Mouse (Mus musculus): ENCODE results near the gene Gsk3a. TPM values are rescaled to one million over a fixed set of nuclear protein-coding genes. Genes with fewer than 3 reads are reported as not detected.

Gsk3a gene
- polyA plus RNA-seq, 1 experiment from 2014 or later: 6.7 TPM

- Histone ChIP-seq H3K9me3 (replicated peaks; ENCODE audit: control insufficient read depth, low read length) (no peaks in the 10 kb centered on the region), H3K27ac (ENCODE audit: low read length) (peak overlapping the region; percentile 99), H3K36me3 (ENCODE audit: control insufficient read depth, insufficient read depth) (no peaks in the 10 kb centered on the region), H3K9ac (ENCODE audit: low read length) (peak overlapping the region; percentile 99), H3K4me2 (ENCODE audit: low read depth, low read length) (peak overlapping the region; percentile 98), H3K4me1 (ENCODE audit: control insufficient read depth, insufficient read depth, low read length) (peaks cover 33% of the 10 kb centered on the region), H3K27me3 (ENCODE audit: control insufficient read depth, insufficient read depth, low read length) (no peaks in the 10 kb centered on the region), H3K4me3 (ENCODE audit: low read length) (peak overlapping the region; percentile 100)
- WGBS: 6% methylated on average over 22 of the region's 22 CpGs
- peak; percentile 15; the same call in 1 of the 2 replicates for ATAC-seq (replicated peaks; ENCODE audit: extremely low read depth, insufficient read depth, low FRiP score)
Measured at GRCm38 (mm10) chr7:25251071-25251791, 13.6 kb upstream of the Gsk3a start.

- Histone ChIP-seq H3K4me1 (ENCODE audit: control insufficient read depth, insufficient read depth, low read length) (peaks cover 41% of the 10 kb centered on the region), H3K9me3 (replicated peaks; ENCODE audit: control insufficient read depth, low read length) (no peaks in the 10 kb centered on the region), H3K27me3 (ENCODE audit: control insufficient read depth, insufficient read depth, low read length) (no peaks in the 10 kb centered on the region), H3K9ac (ENCODE audit: low read length) (peak within 1 kb of the TSS; percentile 99), H3K4me3 (ENCODE audit: low read length) (peak within 1 kb of the TSS; percentile 100), H3K36me3 (ENCODE audit: control insufficient read depth, insufficient read depth) (peaks cover 2% of the 10 kb centered on the region; the same call in 1 of the 2 replicates), H3K27ac (ENCODE audit: low read length) (peak within 1 kb of the TSS; percentile 99), H3K4me2 (ENCODE audit: low read depth, low read length) (peak within 1 kb of the TSS; percentile 98)
- WGBS: under 1% methylated on average over 60 of the region's 81 CpGs
- peak; percentile 76 for ATAC-seq (replicated peaks; ENCODE audit: extremely low read depth, insufficient read depth, low FRiP score)
Measured at GRCm38 (mm10) chr7:25250141-25250972, 12.7 kb upstream of the Gsk3a start, which contains the start of gene Erf. Erf (minus strand) TSS chr7:25250761.

DNA sequence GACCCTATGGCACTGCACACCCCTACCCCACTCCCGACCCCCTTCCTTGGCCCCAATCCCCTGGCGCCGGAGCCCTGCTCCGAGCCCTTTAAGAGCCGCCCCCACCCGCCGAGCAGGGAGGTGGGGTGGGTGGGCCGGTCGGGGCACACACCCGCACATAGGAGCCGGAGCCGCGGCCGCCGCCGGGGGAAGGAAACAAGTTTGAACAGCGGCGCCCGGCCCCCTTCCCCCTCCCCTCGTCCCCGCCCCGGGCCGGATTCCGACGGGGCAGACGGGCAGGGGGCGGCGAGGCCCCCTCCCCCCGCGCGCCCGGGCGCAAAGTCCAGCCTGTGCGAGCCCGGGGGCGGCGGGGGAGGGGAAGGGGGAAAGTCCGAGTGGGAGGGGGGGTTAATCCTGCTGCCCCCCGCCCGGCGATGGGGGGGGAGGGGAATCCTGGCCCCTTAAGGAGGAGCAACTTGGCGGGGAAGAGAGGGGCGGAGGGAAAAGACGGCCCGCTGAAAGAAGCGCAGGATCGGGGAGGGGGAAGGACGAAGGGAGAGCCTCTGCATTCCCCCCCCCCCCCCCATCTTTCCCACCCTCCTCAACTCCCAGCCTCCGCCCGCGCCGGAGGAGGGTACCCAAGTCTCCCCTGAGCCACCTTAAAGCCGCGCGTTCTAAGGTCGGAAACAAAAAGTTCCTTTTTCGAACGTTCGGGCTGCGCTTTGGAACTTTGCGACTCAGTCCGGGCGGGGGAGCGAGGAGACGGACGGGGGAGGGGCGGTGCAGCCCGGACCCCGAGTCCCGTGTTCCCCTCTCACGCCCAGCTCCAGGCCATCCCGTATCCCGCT, 11.9 kb upstream of the Gsk3a start:
- Histone ChIP-seq H3K4me1 (ENCODE audit: control insufficient read depth, insufficient read depth, low read length) (peaks cover 41% of the 10 kb centered on the region), H3K4me3 (ENCODE audit: low read length) (peak overlapping the region; percentile 100), H3K27ac (ENCODE audit: low read length) (peak overlapping the region; percentile 99), H3K9me3 (replicated peaks; ENCODE audit: control insufficient read depth, low read length) (no peaks in the 10 kb centered on the region), H3K9ac (ENCODE audit: low read length) (peak overlapping the region; percentile 99), H3K4me2 (ENCODE audit: low read depth, low read length) (peak overlapping the region; percentile 98), H3K27me3 (ENCODE audit: control insufficient read depth, insufficient read depth, low read length) (no peaks in the 10 kb centered on the region), H3K36me3 (ENCODE audit: control insufficient read depth, insufficient read depth) (peaks cover 9% of the 10 kb centered on the region)
- ATAC-seq (replicated peaks; ENCODE audit: extremely low read depth, insufficient read depth, low FRiP score): peak; percentile 50
- 1% methylated on average over 60 of the region's 73 CpGs for WGBS

- H3K4me1 ChIP-seq (ENCODE audit: control insufficient read depth, insufficient read depth, low read length): peaks cover 41% of the 10 kb centered on the region
Measured at GRCm38 (mm10) chr7:25248846-25249313, 11.2 kb upstream of the Gsk3a start.

DNA sequence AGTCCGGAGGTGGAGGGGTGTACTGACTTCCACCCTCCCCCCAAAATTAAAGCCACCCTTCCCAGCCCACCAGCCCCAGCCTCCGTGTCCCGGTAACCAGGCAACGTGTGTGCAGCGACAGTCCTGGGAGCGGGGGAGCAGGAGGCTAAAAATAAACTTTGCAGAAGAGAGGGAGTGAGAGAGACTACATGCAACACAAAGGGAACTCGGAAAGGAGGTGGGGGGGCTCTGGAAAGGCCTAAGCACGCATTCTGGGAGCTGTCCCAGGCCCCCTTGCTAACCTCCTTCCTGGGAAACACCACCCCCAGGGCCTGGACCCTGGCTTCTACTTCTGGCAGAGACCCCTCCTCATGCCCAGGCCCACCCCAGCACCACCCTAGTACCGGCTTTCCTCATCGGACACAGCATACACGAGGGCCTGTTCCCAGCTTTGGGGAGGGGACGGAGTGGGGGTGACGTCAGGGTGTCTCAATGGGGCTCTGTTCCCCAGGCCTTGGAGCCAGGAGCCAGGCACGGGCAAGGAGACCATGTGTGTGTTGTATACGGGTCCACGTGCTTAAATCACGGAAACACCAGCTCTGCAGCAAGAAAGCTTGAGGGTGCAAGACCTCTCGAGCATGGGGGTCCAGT, 10.5 kb upstream of the Gsk3a start:
- Histone ChIP-seq H3K27me3 (ENCODE audit: control insufficient read depth, insufficient read depth, low read length) (no peaks in the 10 kb centered on the region), H3K9me3 (replicated peaks; ENCODE audit: control insufficient read depth, low read length) (no peaks in the 10 kb centered on the region), H3K4me1 (ENCODE audit: control insufficient read depth, insufficient read depth, low read length) (peaks cover 41% of the 10 kb centered on the region), H3K4me3 (ENCODE audit: low read length) (peak overlapping the region; percentile 100), H3K36me3 (ENCODE audit: control insufficient read depth, insufficient read depth) (peaks cover 18% of the 10 kb centered on the region), H3K4me2 (ENCODE audit: low read depth, low read length) (peak overlapping the region; percentile 98), H3K27ac (ENCODE audit: low read length) (peak overlapping the region; percentile 99), H3K9ac (ENCODE audit: low read length) (peak overlapping the region; percentile 99)
- ATAC-seq (replicated peaks; ENCODE audit: extremely low read depth, insufficient read depth, low FRiP score): peak; percentile 7
- WGBS: under 1% methylated on average over 18 of the region's 18 CpGs

More at GRCm38 (mm10) chr7:25248846-25249313, 11.2 kb upstream of the Gsk3a start:
- H3K4me3 ChIP-seq (ENCODE audit: low read length): peak overlapping the region; percentile 100
- peaks cover 13% of the 10 kb centered on the region for H3K36me3 ChIP-seq (ENCODE audit: control insufficient read depth, insufficient read depth)
- H3K27ac ChIP-seq (ENCODE audit: low read length): peak overlapping the region; percentile 99
- H3K9ac ChIP-seq (ENCODE audit: low read length): peak overlapping the region; percentile 99
- ATAC-seq (replicated peaks; ENCODE audit: extremely low read depth, insufficient read depth, low FRiP score): peak; percentile 0; the same call in 1 of the 2 replicates
- no peaks in the 10 kb centered on the region for H3K9me3 ChIP-seq (replicated peaks; ENCODE audit: control insufficient read depth, low read length)
- H3K27me3 ChIP-seq (ENCODE audit: control insufficient read depth, insufficient read depth, low read length): no peaks in the 10 kb centered on the region
- H3K4me2 ChIP-seq (ENCODE audit: low read depth, low read length): peak overlapping the region; percentile 98
- WGBS: 0% methylated on average over 21 of the region's 25 CpGs

GRCm38 (mm10) chr7:25247498-25247897, 9.8 kb upstream of the Gsk3a start:
- no peaks in the 10 kb centered on the region for H3K9me3 ChIP-seq (replicated peaks; ENCODE audit: control insufficient read depth, low read length)
- peak overlapping the region; percentile 98 for H3K4me2 ChIP-seq (ENCODE audit: low read depth, low read length)
- 7% methylated on average over 3 of the region's 3 CpGs for WGBS
- no peak for ATAC-seq (replicated peaks; ENCODE audit: extremely low read depth, insufficient read depth, low FRiP score)
- H3K36me3 ChIP-seq (ENCODE audit: control insufficient read depth, insufficient read depth): peaks cover 24% of the 10 kb centered on the region
- H3K27ac ChIP-seq (ENCODE audit: low read length): peak overlapping the region; percentile 99
- H3K9ac ChIP-seq (ENCODE audit: low read length): peak overlapping the region; percentile 99
- no peaks in the 10 kb centered on the region for H3K27me3 ChIP-seq (ENCODE audit: control insufficient read depth, insufficient read depth, low read length)
- H3K4me3 ChIP-seq (ENCODE audit: low read length): peak overlapping the region; percentile 100
- peaks cover 41% of the 10 kb centered on the region for H3K4me1 ChIP-seq (ENCODE audit: control insufficient read depth, insufficient read depth, low read length)

DNA sequence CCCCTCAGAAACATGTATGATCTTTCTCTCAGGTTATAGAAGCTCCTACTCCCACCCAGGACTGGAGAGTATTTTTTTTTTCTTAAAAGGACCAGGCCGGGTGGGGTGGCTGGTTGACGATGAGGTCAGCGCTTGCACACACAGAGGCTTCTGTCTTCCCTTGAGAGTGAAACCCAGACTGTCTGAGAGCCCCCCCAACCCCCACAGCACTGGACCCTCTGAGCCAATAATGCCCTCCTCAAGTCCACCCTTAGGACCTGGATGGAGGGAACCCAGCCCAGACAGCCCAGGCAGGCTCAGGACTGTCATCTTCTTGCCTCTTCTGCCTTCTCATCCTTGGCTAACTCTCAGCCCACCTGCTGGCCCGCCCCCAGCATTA, 9.1 kb upstream of the Gsk3a start:
- Histone ChIP-seq H3K27ac (ENCODE audit: low read length) (peak overlapping the region; percentile 99), H3K9me3 (replicated peaks; ENCODE audit: control insufficient read depth, low read length) (no peaks in the 10 kb centered on the region), H3K9ac (ENCODE audit: low read length) (peak overlapping the region; percentile 99), H3K36me3 (ENCODE audit: control insufficient read depth, insufficient read depth) (peaks cover 24% of the 10 kb centered on the region), H3K4me1 (ENCODE audit: control insufficient read depth, insufficient read depth, low read length) (peaks cover 35% of the 10 kb centered on the region), H3K27me3 (ENCODE audit: control insufficient read depth, insufficient read depth, low read length) (no peaks in the 10 kb centered on the region), H3K4me3 (ENCODE audit: low read length) (peak overlapping the region; percentile 100), H3K4me2 (ENCODE audit: low read depth, low read length) (peak overlapping the region; percentile 98)
- WGBS: 16% methylated on average over 4 of the region's 4 CpGs
- ATAC-seq (replicated peaks; ENCODE audit: extremely low read depth, insufficient read depth, low FRiP score): no peak

- Histone ChIP-seq H3K4me1 (ENCODE audit: control insufficient read depth, insufficient read depth, low read length) (peaks cover 34% of the 10 kb centered on the region), H3K9me3 (replicated peaks; ENCODE audit: control insufficient read depth, low read length) (no peaks in the 10 kb centered on the region), H3K4me3 (ENCODE audit: low read length) (peak overlapping the region; percentile 100), H3K27me3 (ENCODE audit: control insufficient read depth, insufficient read depth, low read length) (no peaks in the 10 kb centered on the region), H3K4me2 (ENCODE audit: low read depth, low read length) (peak overlapping the region; percentile 98), H3K9ac (ENCODE audit: low read length) (peak overlapping the region; percentile 99), H3K36me3 (ENCODE audit: control insufficient read depth, insufficient read depth) (peaks cover 24% of the 10 kb centered on the region), H3K27ac (ENCODE audit: low read length) (peak overlapping the region; percentile 99)
- ATAC-seq (replicated peaks; ENCODE audit: extremely low read depth, insufficient read depth, low FRiP score): no peak
- WGBS: 32% methylated on average over 20 of the region's 20 CpGs
Measured at GRCm38 (mm10) chr7:25246079-25246758, 8.6 kb upstream of the Gsk3a start.

Measured in heart, embryonic 16.5 days (tissue).